Mouse (Mus musculus) limb, embryonic 15.5 days (tissue): ENCODE measurements around the gene Ikzf3. TPM values are rescaled to one million over a fixed set of nuclear protein-coding genes. Genes with fewer than 3 reads are reported as not detected.

Experiments
- ATAC-seq: fragments of 200-750 bp; cut with Nextera tagmentation; 2 replicates; pipeline ENCODE4 v1.8.0; 2017; ENCODE audit warnings: low read depth, moderate TSS enrichment; ENCODE audit not compliant: insufficient number of reproducible peaks, low FRiP score, low TSS enrichment
- H3K27ac ChIP-seq: fragments of 300-500 bp; sonication (generic); 2 replicates; pipeline ENCODE4 v1.5.1; 2015; ENCODE audit warnings: moderate library complexity, mild to moderate bottlenecking, inconsistent platforms
- H3K27me3 ChIP-seq: fragments of 300-500 bp; sonication (generic); 2 replicates; pipeline ENCODE4 v1.6.1; 2015; ENCODE audit warnings: inconsistent platforms
- H3K36me3 ChIP-seq: fragments of 300-500 bp; sonication (generic); 2 replicates; pipeline ENCODE4 v1.6.1; 2015; ENCODE audit warnings: inconsistent platforms
- H3K4me1 ChIP-seq: fragments of 300-500 bp; sonication (generic); 2 replicates; pipeline ENCODE4 v1.6.1; 2015; ENCODE audit warnings: inconsistent platforms
- H3K4me2 ChIP-seq: fragments of 300-500 bp; sonication (generic); 2 replicates; pipeline ENCODE4 v1.6.1; 2015; ENCODE audit warnings: mild to moderate bottlenecking, inconsistent platforms
- H3K4me3 ChIP-seq: fragments of 300-500 bp; sonication (generic); 2 replicates; pipeline ENCODE4 v1.5.1; 2015; ENCODE audit warnings: mild to moderate bottlenecking, inconsistent platforms
- H3K9ac ChIP-seq: fragments of 300-500 bp; sonication (generic); 2 replicates; pipeline ENCODE4 v1.6.1; 2015; ENCODE audit warnings: inconsistent platforms
- H3K9me3 ChIP-seq: fragments of 300-500 bp; sonication (generic); 2 replicates; pipeline ENCODE4 v1.6.1; 2016; ENCODE audit warnings: inconsistent platforms
- WGBS: fragments of 180-500 bp; shearing (Covaris S2); methylation state at CpG from one replicate; pipeline ENCODE4 v1.1.7; 2015; 5-methylcytosine and 5-hydroxymethylcytosine counted together
- polyA plus RNA-seq: library from polyadenylated mRNA; unstranded; fragments of >200 nt; fragmentation: Nextera tagmentation; extraction: Ambion mirVana; gene quantifications from 2 replicates; pipeline ENCODE4 v1.2.1, GENCODE M21; 2015

Ikzf3 gene
- polyA plus RNA-seq, 1 experiment from 2014 or later: 0.74 TPM

DNA sequence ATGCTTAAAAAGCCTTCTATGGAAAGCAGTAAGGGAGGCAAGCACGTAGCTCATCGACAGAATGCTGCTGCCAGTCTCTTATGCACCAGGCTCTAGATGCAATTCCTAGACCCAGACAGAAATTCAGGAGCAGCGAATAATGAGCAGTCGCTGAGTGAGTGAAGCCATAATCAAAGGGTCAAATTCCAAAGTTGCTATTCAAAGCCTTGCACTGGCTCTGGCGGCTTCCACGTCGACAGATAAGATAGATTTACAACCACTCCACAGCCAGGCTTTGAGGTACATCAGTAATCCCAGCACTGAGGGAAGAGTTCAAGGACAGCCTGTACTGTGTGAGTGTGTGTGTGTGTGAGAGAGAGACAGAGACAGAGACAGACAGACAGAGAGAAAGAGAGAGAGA, 15.1 kb upstream of the Ikzf3 start:
- 12% methylated on average over 7 of the region's 7 CpGs for WGBS
- Histone ChIP-seq H3K27me3 (0 out of 2 replicates have a peak, but pooled peaks cover 3% of the 10 kb centered on the region), H3K9ac (no peak overlapping the region), H3K4me2 (no peak overlapping the region), H3K27ac (no peak overlapping the region), H3K4me3 (no peak overlapping the region), H3K4me1 (no peaks in the 10 kb centered on the region), H3K9me3 (no peaks in the 10 kb centered on the region), H3K36me3 (no peaks in the 10 kb centered on the region)
- ATAC-seq: no peak

DNA sequence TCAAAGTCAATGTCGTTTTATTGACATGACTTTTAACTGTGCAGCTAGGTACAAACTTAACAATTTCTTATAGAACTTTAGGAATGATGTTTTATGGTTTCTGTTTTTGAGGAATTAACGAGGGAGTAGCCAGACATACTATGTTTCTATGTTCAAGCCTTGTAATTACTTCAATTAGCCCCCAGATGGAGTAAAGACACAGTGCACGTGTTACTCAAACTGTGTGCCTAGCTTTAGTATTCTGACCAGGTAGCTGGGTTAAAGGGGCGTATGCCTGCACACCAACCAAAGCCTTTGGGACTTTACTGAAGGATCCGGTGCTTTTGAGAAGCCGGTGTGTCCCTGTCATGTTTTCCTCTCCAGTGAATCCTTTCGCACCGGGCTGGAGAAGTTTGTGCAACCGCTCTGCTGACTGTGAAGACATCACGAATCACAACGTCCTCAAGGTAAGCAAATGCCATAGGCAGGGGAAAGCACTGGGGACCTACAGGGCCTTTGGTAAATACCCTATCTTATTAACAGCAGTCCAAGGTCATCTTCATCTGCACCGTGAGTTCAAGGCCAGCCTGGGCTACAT, 9.4 kb upstream of the Ikzf3 start:
- WGBS: 64% methylated on average over 12 of the region's 12 CpGs
- Histone ChIP-seq H3K9ac (no peak overlapping the region), H3K4me3 (no peak overlapping the region), H3K4me1 (peaks cover 10% of the 10 kb centered on the region; the same call in 1 of the 2 replicates), H3K27me3 (peaks cover 6% of the 10 kb centered on the region), H3K27ac (no peak overlapping the region), H3K36me3 (no peaks in the 10 kb centered on the region), H3K9me3 (no peaks in the 10 kb centered on the region), H3K4me2 (no peak overlapping the region)
- ATAC-seq: no peak

DNA sequence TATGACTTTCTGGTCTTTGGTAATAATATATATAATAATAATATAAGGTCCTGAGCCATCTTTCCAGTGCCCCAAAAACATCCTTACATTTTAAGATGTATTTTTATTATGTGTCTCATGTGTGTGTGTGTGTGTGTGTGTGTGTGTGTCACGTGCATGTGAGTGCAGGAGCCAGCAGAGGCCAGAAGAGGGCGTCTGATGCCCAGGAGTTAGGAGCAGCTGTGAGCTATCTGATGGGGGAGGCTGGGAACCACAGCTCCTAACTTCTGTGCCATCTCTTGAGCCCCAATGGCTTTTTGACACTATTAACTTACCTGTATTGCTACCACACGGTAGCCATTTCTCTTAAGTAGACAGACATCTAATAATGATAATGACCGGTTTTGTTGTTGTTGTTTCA, 8.1 kb upstream of the Ikzf3 start:
- H3K27ac ChIP-seq: no peak overlapping the region
- peaks cover 10% of the 10 kb centered on the region; the same call in 1 of the 2 replicates for H3K4me1 ChIP-seq
- WGBS: 82% methylated on average over 4 of the region's 4 CpGs
- H3K9ac ChIP-seq: no peak overlapping the region
- no peaks in the 10 kb centered on the region for H3K9me3 ChIP-seq
- H3K4me3 ChIP-seq: no peak overlapping the region
- no peak for ATAC-seq
- H3K27me3 ChIP-seq: peaks cover 16% of the 10 kb centered on the region
- no peaks in the 10 kb centered on the region for H3K36me3 ChIP-seq
- no peak overlapping the region for H3K4me2 ChIP-seq

- peak within 1 kb of the TSS; percentile 37; the same call in 1 of the 2 replicates for H3K9ac ChIP-seq
- peaks cover 38% of the 10 kb centered on the region for H3K27me3 ChIP-seq
- peaks cover 10% of the 10 kb centered on the region; the same call in 1 of the 2 replicates for H3K4me1 ChIP-seq
- peak within 1 kb of the TSS; percentile 79 for H3K27ac ChIP-seq
- no peaks in the 10 kb centered on the region for H3K36me3 ChIP-seq
- H3K9me3 ChIP-seq: no peaks in the 10 kb centered on the region
- H3K4me2 ChIP-seq: peak within 1 kb of the TSS; percentile 77
- under 1% methylated on average over 49 of the region's 51 CpGs for WGBS
- H3K4me3 ChIP-seq: peak within 1 kb of the TSS; percentile 79
- peak; percentile 96 for ATAC-seq
Measured at GRCm38 (mm10) chr11:98550975-98551828, 5.4 kb upstream of the Ikzf3 start, which contains the start of gene Zpbp2. Zpbp2 (plus strand) TSS chr11:98551097.

DNA sequence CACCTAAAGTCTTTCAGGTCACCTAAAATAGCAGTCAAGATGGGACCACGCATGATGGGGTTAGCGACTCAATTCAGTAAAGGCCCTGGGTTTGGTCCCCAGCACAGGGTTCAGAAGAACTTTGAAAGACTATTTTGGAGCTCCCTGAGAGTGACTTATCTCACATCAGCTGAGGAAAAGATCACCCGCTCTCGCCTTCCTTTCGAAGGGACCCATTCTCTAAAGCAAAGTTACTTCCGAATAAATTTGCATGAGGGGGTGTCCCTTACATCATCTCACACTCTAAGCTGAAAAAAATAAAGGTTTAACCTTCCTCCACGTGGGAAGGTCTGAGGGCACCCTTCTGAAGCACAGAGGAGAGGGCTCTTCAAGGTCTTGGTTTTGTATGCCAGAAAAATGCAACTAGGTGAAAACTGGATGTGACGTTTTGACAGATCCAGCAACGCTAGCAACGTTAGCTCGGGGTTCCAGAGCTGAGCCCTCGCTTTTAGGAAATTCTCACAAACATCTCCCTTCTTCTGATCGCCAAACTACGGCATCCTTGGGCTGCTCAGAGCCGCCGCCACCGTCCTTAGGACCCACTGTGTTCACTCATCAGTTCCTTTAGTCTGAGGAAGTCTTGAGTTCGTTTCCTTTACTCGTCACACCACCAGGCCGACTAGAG, 4.6 kb upstream of the Ikzf3 start:
- Histone ChIP-seq H3K4me2 (peak overlapping the region; percentile 77), H3K36me3 (no peaks in the 10 kb centered on the region), H3K9ac (0 out of 2 replicates have a peak overlapping the region, but pooled peaks have one; percentile 37), H3K27ac (no peak overlapping the region), H3K4me1 (peaks cover 15% of the 10 kb centered on the region), H3K9me3 (no peaks in the 10 kb centered on the region), H3K27me3 (peaks cover 45% of the 10 kb centered on the region), H3K4me3 (peak overlapping the region; percentile 79)
- no peak for ATAC-seq
- 19% methylated on average over 20 of the region's 20 CpGs for WGBS

DNA sequence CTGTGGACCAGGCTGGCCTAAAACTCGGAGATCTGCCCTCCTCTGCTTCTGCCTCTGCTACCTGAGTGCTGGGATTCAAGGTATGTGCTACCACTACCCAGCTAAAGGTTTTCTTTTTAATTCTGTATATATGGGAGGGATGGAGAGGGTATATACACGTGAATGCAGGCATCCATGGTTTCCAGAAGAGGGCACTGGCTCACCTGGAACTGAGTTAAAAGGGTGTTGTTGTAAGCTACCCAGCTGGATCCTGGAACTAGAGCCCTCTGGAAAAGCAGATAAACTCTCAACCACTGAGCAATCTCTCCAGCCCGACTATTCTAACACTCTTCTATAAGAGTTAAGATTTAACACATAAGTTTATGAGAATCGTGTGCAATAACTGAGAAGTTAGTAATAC, 3.5 kb upstream of the Ikzf3 start:
- no peak overlapping the region for H3K4me3 ChIP-seq
- H3K9me3 ChIP-seq: no peaks in the 10 kb centered on the region
- H3K4me1 ChIP-seq: peaks cover 18% of the 10 kb centered on the region
- H3K27ac ChIP-seq: no peak overlapping the region
- H3K9ac ChIP-seq: no peak overlapping the region
- H3K27me3 ChIP-seq: peaks cover 53% of the 10 kb centered on the region
- ATAC-seq: no peak
- no peak overlapping the region for H3K4me2 ChIP-seq
- 70% methylated on average over 4 of the region's 4 CpGs for WGBS
- H3K36me3 ChIP-seq: no peaks in the 10 kb centered on the region

- H3K36me3 ChIP-seq: no peaks in the 10 kb centered on the region
- no peak overlapping the region for H3K27ac ChIP-seq
- H3K9me3 ChIP-seq: no peaks in the 10 kb centered on the region
- peaks cover 65% of the 10 kb centered on the region for H3K27me3 ChIP-seq
- H3K4me3 ChIP-seq: no peak overlapping the region
- H3K9ac ChIP-seq: no peak overlapping the region
- H3K4me2 ChIP-seq: no peak overlapping the region
- no peak for ATAC-seq
- 64% methylated on average over 3 of the region's 3 CpGs for WGBS
- H3K4me1 ChIP-seq: peaks cover 18% of the 10 kb centered on the region
Measured at GRCm38 (mm10) chr11:98547308-98547693, 1.5 kb upstream of the Ikzf3 start.

DNA sequence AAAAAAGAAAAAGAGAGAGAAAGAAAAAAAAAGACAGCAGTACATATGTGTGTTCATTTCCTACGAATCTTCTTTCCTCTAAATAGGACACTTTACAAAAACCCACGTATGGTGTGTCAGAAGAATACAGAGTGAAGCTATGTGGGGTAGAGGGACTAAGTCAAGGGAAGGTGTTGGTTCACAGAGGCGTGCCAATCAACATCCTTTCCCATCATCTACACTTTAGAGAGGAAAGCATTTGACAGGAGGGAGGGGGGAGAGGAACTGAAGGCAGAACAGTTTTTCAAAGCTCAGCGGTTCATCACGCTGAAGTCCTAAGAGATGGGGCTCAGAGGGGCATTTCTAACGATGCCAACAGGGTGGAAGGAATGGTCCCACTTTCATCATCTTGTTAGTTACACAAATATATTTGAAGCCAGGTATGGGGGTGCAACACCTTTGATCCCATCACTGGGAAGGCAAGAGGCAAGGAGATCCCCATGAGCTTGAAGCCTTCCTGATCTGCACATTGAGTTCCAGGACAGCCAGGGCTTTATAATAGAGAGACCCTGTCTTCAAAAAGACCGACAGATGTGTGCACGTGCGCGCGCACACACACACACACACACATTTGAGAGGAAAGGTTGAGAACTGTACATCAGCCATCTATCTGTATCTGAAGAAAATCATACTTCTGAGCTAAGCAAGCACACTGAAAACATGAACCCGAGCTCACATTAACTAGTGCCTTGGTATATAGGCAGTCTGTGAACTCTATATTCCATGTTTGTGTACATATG, 887 bp upstream of the Ikzf3 start:
- H3K27me3 ChIP-seq: peaks cover 71% of the 10 kb centered on the region
- H3K9me3 ChIP-seq: no peaks in the 10 kb centered on the region
- H3K4me3 ChIP-seq: no peak overlapping the region
- H3K9ac ChIP-seq: no peak overlapping the region
- ATAC-seq: no peak
- 44% methylated on average over 12 of the region's 12 CpGs for WGBS
- H3K4me2 ChIP-seq: no peak overlapping the region
- peaks cover 17% of the 10 kb centered on the region for H3K4me1 ChIP-seq
- H3K36me3 ChIP-seq: no peaks in the 10 kb centered on the region
- no peak overlapping the region for H3K27ac ChIP-seq

- Histone ChIP-seq H3K9ac (0 out of 2 replicates have a peak overlapping the region, but pooled peaks have one; percentile 37), H3K4me3 (peak overlapping the region; percentile 47), H3K4me1 (peaks cover 8% of the 10 kb centered on the region), H3K4me2 (peak overlapping the region; percentile 93), H3K36me3 (no peaks in the 10 kb centered on the region), H3K27me3 (peaks cover 71% of the 10 kb centered on the region), H3K9me3 (no peaks in the 10 kb centered on the region), H3K27ac (no peak overlapping the region)
- ATAC-seq: no peak
- 3% methylated on average over 16 of the region's 16 CpGs for WGBS
Measured at GRCm38 (mm10) chr11:98544890-98545677, 747 bp downstream of the Ikzf3 start.

DNA sequence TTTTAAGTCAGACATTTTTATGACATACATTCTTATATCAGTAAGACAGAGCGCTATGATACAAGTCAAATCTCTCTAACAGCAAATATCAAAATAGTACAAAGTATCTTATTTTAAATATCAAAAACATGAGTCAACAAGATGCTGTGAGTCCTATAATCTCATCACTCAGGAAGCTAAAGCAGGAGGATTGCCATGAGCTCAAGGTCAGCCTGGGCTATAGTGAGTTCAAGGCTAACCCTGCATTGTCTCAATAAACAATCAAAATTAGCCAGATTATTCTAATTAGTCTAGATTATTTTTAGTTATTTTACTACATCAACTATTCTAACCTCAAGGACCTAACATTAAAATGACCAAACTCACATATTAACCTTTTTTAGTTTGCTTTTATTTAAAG, 2.4 kb downstream of the Ikzf3 start:
- H3K4me2 ChIP-seq: no peak overlapping the region
- H3K9me3 ChIP-seq: no peaks in the 10 kb centered on the region
- H3K4me3 ChIP-seq: no peak overlapping the region
- peaks cover 8% of the 10 kb centered on the region for H3K4me1 ChIP-seq
- no peaks in the 10 kb centered on the region for H3K36me3 ChIP-seq
- 85% methylated on average over 1 of the region's 1 CpGs for WGBS
- H3K27ac ChIP-seq: no peak overlapping the region
- peaks cover 59% of the 10 kb centered on the region for H3K27me3 ChIP-seq
- H3K9ac ChIP-seq: no peak overlapping the region
- no peak for ATAC-seq

- Histone ChIP-seq H3K9ac (no peak overlapping the region), H3K9me3 (no peaks in the 10 kb centered on the region), H3K27me3 (peaks cover 51% of the 10 kb centered on the region), H3K4me2 (no peak overlapping the region), H3K4me1 (peaks cover 8% of the 10 kb centered on the region), H3K36me3 (no peaks in the 10 kb centered on the region), H3K27ac (no peak overlapping the region), H3K4me3 (no peak overlapping the region)
- ATAC-seq: no peak
- 71% methylated on average over 8 of the region's 8 CpGs for WGBS
Measured at GRCm38 (mm10) chr11:98542553-98542952, 3.3 kb downstream of the Ikzf3 start.
